Mouse (Mus musculus): ENCODE measurements around the gene Sh3pxd2a. TPM values are rescaled to one million over a fixed set of nuclear protein-coding genes. Genes with fewer than 3 reads are reported as not detected.

Sh3pxd2a gene
- polyA plus RNA-seq, 1 experiment from 2014 or later: 0.82 TPM

DNA sequence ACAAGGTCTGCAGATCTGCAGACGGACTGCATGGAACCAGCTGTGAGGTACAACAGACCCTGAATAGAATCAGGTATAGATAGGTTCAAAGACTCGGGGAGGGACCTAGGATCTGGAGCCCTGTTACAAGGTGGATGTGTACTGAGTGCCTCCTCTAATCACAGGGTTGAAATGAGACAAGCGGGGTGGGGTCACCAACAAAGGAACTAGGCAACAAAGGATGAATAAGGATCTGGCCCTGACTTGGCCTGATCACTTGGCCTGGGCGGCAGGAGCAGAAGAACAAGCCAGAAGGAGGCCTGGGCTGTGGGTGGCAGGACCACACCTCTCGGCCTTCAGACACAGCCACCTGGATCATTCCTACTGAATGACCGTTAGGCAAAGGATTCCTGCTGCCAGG is 178.6 kb downstream of the Sh3pxd2a start:
- Histone ChIP-seq H3K9me3 (ENCODE audit: low read length) (no peaks in the 10 kb centered on the region), H3K4me3 (ENCODE audit: low read depth, low read length) (no peak overlapping the region), H3K4me1 (ENCODE audit: insufficient read depth) (no peaks in the 10 kb centered on the region), H3K9ac (replicated peaks) (no peak overlapping the region), H3K4me2 (ENCODE audit: low read depth, low read length) (no peak overlapping the region), H3K36me3 (replicated peaks; ENCODE audit: insufficient read depth, low read length) (peaks cover 15% of the 10 kb centered on the region), H3K27ac (ENCODE audit: low read depth) (no peak overlapping the region), H3K27me3 (ENCODE audit: insufficient read depth, low read length) (no peaks in the 10 kb centered on the region)
- WGBS (ENCODE audit: insufficient replicate concordance): 79% methylated on average over 6 of the region's 6 CpGs
- no peak for ATAC-seq
- DNase-seq: no peak
- TF ChIP-seq EP300 (IDR thresholded peaks at IDR 0.05; ENCODE audit: low read depth): no peak

GRCm38 (mm10) chr19:47282688-47283215 is 181.4 kb downstream of the Sh3pxd2a start:
- no peaks in the 10 kb centered on the region for H3K27me3 ChIP-seq (ENCODE audit: insufficient read depth, low read length)
- no peaks in the 10 kb centered on the region for H3K9me3 ChIP-seq (ENCODE audit: low read length)
- WGBS (ENCODE audit: insufficient replicate concordance): 89% methylated on average over 17 of the region's 17 CpGs
- no peak for TF ChIP-seq CTCF (IDR thresholded peaks at IDR 0.05; ENCODE audit: low read depth)
- TF ChIP-seq EP300 (IDR thresholded peaks at IDR 0.05; ENCODE audit: low read depth): no peak
- H3K9ac ChIP-seq (replicated peaks): no peak overlapping the region
- H3K4me2 ChIP-seq (ENCODE audit: low read depth, low read length): no peak overlapping the region
- H3K4me1 ChIP-seq (ENCODE audit: insufficient read depth): no peaks in the 10 kb centered on the region
- 0 out of 2 replicates have a peak overlapping the region, but pooled peaks have one; percentile 5 for H3K27ac ChIP-seq (ENCODE audit: low read depth)
- DNase-seq (no peak), ATAC-seq (no peak)
- H3K4me3 ChIP-seq (ENCODE audit: low read depth, low read length): no peak overlapping the region
- H3K36me3 ChIP-seq (replicated peaks; ENCODE audit: insufficient read depth, low read length): peaks cover 15% of the 10 kb centered on the region

GRCm38 (mm10) chr19:47282050-47282454 is 182.1 kb downstream of the Sh3pxd2a start:
- H3K4me2 ChIP-seq (ENCODE audit: low read depth, low read length): no peak overlapping the region
- no peak overlapping the region for H3K9ac ChIP-seq (replicated peaks)
- H3K27ac ChIP-seq (ENCODE audit: low read depth): no peak overlapping the region
- no peak overlapping the region for H3K4me3 ChIP-seq (ENCODE audit: low read depth, low read length)
- WGBS (ENCODE audit: insufficient replicate concordance): 81% methylated on average over 6 of the region's 6 CpGs
- DNase-seq: no peak
- H3K27me3 ChIP-seq (ENCODE audit: insufficient read depth, low read length): no peaks in the 10 kb centered on the region
- H3K4me1 ChIP-seq (ENCODE audit: insufficient read depth): no peaks in the 10 kb centered on the region
- TF ChIP-seq CTCF (IDR thresholded peaks at IDR 0.05; ENCODE audit: low read depth): no peak
- TF ChIP-seq EP300 (IDR thresholded peaks at IDR 0.05; ENCODE audit: low read depth): no peak
- peak; percentile 23; the same call in 1 of the 2 replicates for ATAC-seq
- no peaks in the 10 kb centered on the region for H3K9me3 ChIP-seq (ENCODE audit: low read length)
- H3K36me3 ChIP-seq (replicated peaks; ENCODE audit: insufficient read depth, low read length): peaks cover 18% of the 10 kb centered on the region

DNA sequence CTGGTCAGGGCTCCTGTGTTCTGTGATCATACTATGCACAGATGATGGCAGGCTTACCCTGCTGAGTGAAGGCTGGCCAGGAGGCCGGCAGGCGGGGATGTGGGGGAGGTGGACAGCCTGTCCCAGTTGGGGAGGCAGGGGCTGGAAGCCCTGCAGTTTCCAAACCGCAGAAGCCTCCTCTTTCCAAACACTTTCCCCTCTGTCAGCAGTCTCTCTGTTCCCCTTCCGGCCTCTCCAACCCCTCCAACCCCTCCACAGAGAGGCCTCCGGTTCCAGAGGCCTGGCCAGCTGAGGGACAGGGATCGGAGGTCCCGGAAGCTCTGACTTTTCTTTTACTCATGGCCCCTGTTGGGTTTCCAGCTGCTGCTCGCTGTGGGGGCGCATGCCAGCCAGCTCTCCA is 183.3 kb downstream of the Sh3pxd2a start:
- H3K9ac ChIP-seq (replicated peaks): no peak overlapping the region
- no peaks in the 10 kb centered on the region for H3K4me1 ChIP-seq (ENCODE audit: insufficient read depth)
- peak; percentile 31; the same call in 1 of the 2 replicates for ATAC-seq
- H3K27me3 ChIP-seq (ENCODE audit: insufficient read depth, low read length): no peaks in the 10 kb centered on the region
- DNase-seq: no peak
- peaks cover 19% of the 10 kb centered on the region for H3K36me3 ChIP-seq (replicated peaks; ENCODE audit: insufficient read depth, low read length)
- no peak overlapping the region for H3K4me2 ChIP-seq (ENCODE audit: low read depth, low read length)
- H3K9me3 ChIP-seq (ENCODE audit: low read length): no peaks in the 10 kb centered on the region
- H3K27ac ChIP-seq (ENCODE audit: low read depth): no peak overlapping the region; the same call in 1 of the 2 replicates
- H3K4me3 ChIP-seq (ENCODE audit: low read depth, low read length): no peak overlapping the region
- TF ChIP-seq EP300 (IDR thresholded peaks at IDR 0.05; ENCODE audit: low read depth) (no peak), CTCF (IDR thresholded peaks at IDR 0.05; ENCODE audit: low read depth) (no peak)
- 73% methylated on average over 9 of the region's 9 CpGs for WGBS (ENCODE audit: insufficient replicate concordance)

DNA sequence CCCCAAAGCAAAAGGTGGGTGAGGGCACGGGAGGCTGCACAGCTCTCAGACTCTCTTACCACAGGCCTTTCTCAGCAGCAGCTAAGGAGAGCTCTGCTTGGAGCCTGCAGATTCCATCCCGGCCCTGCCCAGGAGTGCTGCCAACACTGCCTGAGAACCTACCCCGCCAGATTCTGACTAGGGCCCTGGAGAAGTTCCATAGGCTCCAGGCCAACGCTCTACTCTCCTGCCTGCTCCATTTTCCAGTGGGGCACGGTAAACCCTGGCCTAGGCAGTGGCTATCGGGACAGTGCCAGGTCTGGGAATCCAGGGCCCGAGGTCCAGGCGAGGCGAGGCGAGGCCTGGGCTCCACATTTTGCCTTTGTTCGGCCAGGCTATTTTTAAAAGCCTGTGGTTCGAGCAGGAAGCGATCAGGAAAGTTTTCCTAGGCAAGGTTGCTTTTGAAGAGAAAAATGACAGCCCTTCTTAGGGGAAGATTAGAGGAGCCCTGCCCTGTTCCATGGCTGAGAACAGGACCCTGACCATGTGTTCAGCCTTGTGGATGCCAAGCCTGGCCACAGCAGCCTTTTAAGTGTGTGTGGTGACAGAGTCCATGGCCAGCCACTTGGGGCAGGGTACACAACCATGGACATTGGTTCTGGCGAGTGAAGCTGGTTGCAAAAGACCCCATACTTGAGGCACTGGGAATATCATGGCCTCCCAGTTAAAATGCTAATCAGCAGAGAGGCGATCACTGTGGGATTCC is 184.2 kb downstream of the Sh3pxd2a start:
- Histone ChIP-seq H3K27me3 (ENCODE audit: insufficient read depth, low read length) (no peaks in the 10 kb centered on the region), H3K9me3 (ENCODE audit: low read length) (no peaks in the 10 kb centered on the region), H3K4me1 (ENCODE audit: insufficient read depth) (no peaks in the 10 kb centered on the region), H3K36me3 (replicated peaks; ENCODE audit: insufficient read depth, low read length) (peaks cover 11% of the 10 kb centered on the region), H3K9ac (replicated peaks) (no peak overlapping the region), H3K27ac (ENCODE audit: low read depth) (no peak overlapping the region), H3K4me3 (ENCODE audit: low read depth, low read length) (no peak overlapping the region), H3K4me2 (ENCODE audit: low read depth, low read length) (no peak overlapping the region)
- DNase-seq (no peak), ATAC-seq (no peak)
- TF ChIP-seq CTCF (IDR thresholded peaks at IDR 0.05; ENCODE audit: low read depth) (no peak), EP300 (IDR thresholded peaks at IDR 0.05; ENCODE audit: low read depth) (no peak)
- 69% methylated on average over 15 of the region's 15 CpGs for WGBS (ENCODE audit: insufficient replicate concordance)

DNA sequence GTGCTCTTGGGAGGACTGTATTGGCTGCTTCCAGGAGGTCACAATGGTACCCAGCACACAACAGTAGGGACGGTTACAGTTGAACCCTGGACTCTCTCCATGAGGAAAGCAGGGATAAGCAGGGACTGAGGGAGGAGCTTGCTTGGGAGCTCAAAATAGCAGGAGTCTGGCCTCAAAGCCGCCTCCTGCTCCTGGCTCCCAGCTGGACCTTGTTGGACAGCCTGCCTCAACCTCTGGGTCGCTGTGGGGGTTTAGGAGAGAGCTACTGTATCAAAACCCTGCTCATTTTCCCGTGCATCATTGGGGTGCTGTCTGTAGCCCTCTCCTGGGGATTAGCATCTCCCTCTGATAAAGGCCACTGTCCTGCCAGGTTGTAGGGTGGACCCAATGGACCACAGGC is 184.8 kb downstream of the Sh3pxd2a start:
- no peak for ATAC-seq
- no peak overlapping the region for H3K4me3 ChIP-seq (ENCODE audit: low read depth, low read length)
- no peak overlapping the region for H3K27ac ChIP-seq (ENCODE audit: low read depth)
- peaks cover 11% of the 10 kb centered on the region; the same call in 1 of the 2 replicates for H3K36me3 ChIP-seq (replicated peaks; ENCODE audit: insufficient read depth, low read length)
- TF ChIP-seq EP300 (IDR thresholded peaks at IDR 0.05; ENCODE audit: low read depth): no peak
- TF ChIP-seq CTCF (IDR thresholded peaks at IDR 0.05; ENCODE audit: low read depth): no peak
- no peaks in the 10 kb centered on the region for H3K4me1 ChIP-seq (ENCODE audit: insufficient read depth)
- no peaks in the 10 kb centered on the region for H3K27me3 ChIP-seq (ENCODE audit: insufficient read depth, low read length)
- no peaks in the 10 kb centered on the region for H3K9me3 ChIP-seq (ENCODE audit: low read length)
- H3K9ac ChIP-seq (replicated peaks): no peak overlapping the region
- WGBS (ENCODE audit: insufficient replicate concordance): 54% methylated on average over 4 of the region's 4 CpGs
- H3K4me2 ChIP-seq (ENCODE audit: low read depth, low read length): no peak overlapping the region
- no peak for DNase-seq

Measured in liver, postnatal 0 days (tissue).